Mouse (Mus musculus) ES-E14 (cell line): Measurements from ENCODE around the gene Cdc16. TPM values are rescaled to one million over a fixed set of nuclear protein-coding genes. Genes with fewer than 3 reads are reported as not detected.
"Not testable (repeated sequence)": the region's sequence is repeated elsewhere in the genome, so short reads cannot be mapped to it uniquely, and the experiment has no call there.

Source experiments
- DNase-seq: peaks from one replicate; pipeline ENCODE4 v3.0.0-alpha.2; 2013; ENCODE audit warnings: low read depth, low spot score
- H3K27ac ChIP-seq: 2 replicates; pipeline ENCODE4 v1.5.1; 2012; ENCODE audit warnings: low read depth, mild to moderate bottlenecking, low read length, moderate library complexity, mixed read lengths; ENCODE audit not compliant: poor library complexity, insufficient read depth, severe bottlenecking
- H3K36me3 ChIP-seq: 2 replicates; pipeline ENCODE4 v1.6.1; 2012; ENCODE audit warnings: mild to moderate bottlenecking, low read length, moderate library complexity, mixed read lengths; ENCODE audit not compliant: control insufficient read depth, poor library complexity, insufficient read depth, severe bottlenecking
- H3K4me1 ChIP-seq, 2 experiments: fragments of 150-350 bp in 1 of 2; sonication (generic) in 1 of 2; 2 replicates each; pipeline ENCODE4 v1.6.1; 2012; ENCODE audit warnings: low read length in 2 of 2, mild to moderate bottlenecking in 1 of 2, mixed read lengths in 1 of 2; ENCODE audit not compliant: control insufficient read depth in 2 of 2, insufficient read depth in 2 of 2, poor library complexity in 1 of 2
- H3K4me3 ChIP-seq, 2 experiments: fragments of 150-350 bp in 1 of 2; sonication (generic) in 1 of 2; 2 replicates each; pipeline ENCODE4 v1.5.1; 2012; ENCODE audit warnings: low read length in 2 of 2, low read depth in 1 of 2, mild to moderate bottlenecking in 1 of 2, mixed read lengths in 1 of 2; ENCODE audit not compliant: insufficient read depth in 1 of 2, poor library complexity in 1 of 2, severe bottlenecking in 1 of 2
- H3K9ac ChIP-seq: 2 replicates; pipeline ENCODE4 v1.6.1; 2012; ENCODE audit warnings: low read depth, mild to moderate bottlenecking, low read length, mixed read lengths; ENCODE audit not compliant: poor library complexity, insufficient read depth, severe bottlenecking
- H3K9me3 ChIP-seq: fragments of 150-350 bp; sonication (generic); 2 replicates; pipeline ENCODE4 v1.6.1; 2012; ENCODE audit warnings: low read depth, mild to moderate bottlenecking, low read length; ENCODE audit not compliant: control insufficient read depth, insufficient read depth
- CHD2 ChIP-seq: IDR thresholded peaks from 2 replicates; pipeline ENCODE4 v1.6.1; 2014; ENCODE audit warnings: mild to moderate bottlenecking, low read depth, low read length, inconsistent platforms
- HCFC1 ChIP-seq: IDR thresholded peaks from 2 replicates; pipeline ENCODE4 v1.6.1; 2012; ENCODE audit warnings: low read length, inconsistent platforms, borderline replicate concordance; ENCODE audit not compliant: insufficient read depth
- MAFK ChIP-seq: IDR thresholded peaks from 2 replicates; pipeline ENCODE4 v1.6.1; 2014; ENCODE audit warnings: mild to moderate bottlenecking, low read depth, low read length, inconsistent platforms; ENCODE audit not compliant: insufficient read depth
- ZC3H11A ChIP-seq: IDR thresholded peaks from 2 replicates; pipeline ENCODE4 v1.6.1; 2012; ENCODE audit warnings: low read depth, mild to moderate bottlenecking, inconsistent platforms, low read length, borderline replicate concordance
- ZNF384 ChIP-seq: IDR thresholded peaks from 2 replicates; pipeline ENCODE4 v1.6.1; 2012; ENCODE audit warnings: low read depth, low read length, inconsistent platforms
- in situ Hi-C, 2 experiments: fragments of 600-800 bp; cut with MboI; formaldehyde crosslinking; loops; one replicate each; pipeline ENCODE4 v1.15.1; 2025; ENCODE audit warnings: low sequenced_read_pairs in 2 of 2, inconsistent platforms in 1 of 2; ENCODE audit not compliant: unreplicated experiment in 2 of 2
- total RNA-seq: library from RNA; depleted of rRNA; stranded (reverse); fragments of 300-350 nt; gene quantifications from 2 replicates; pipeline ENCODE4 v1.2.3, GENCODE M21; 2012

Gene Cdc16
- total RNA-seq, 1 experiment: 63.6 TPM

GRCm38 (mm10) chr8:13727469-13728094, 29.9 kb upstream of the Cdc16 start:
- no peak for DNase-seq

GRCm38 (mm10) chr8:13740323-13740770, 17.1 kb upstream of the Cdc16 start:
- no peaks in the 10 kb centered on the region for H3K4me1 ChIP-seq
- in situ Hi-C loops: loop anchor here in 1 of 2 experiments (25.0 kb wide), 1 partner anchor 178 kb away; the partner anchor contains the start of gene 1700029H14Rik
- DNase-seq: no peak
- TF ChIP-seq CHD2 (no peak), ZNF384 (no peak), HCFC1 (no peak), MAFK (no peak), ZC3H11A (no peak)
- H3K9me3 ChIP-seq: no peaks in the 10 kb centered on the region
- no peaks in the 10 kb centered on the region for H3K36me3 ChIP-seq
- H3K9ac ChIP-seq: no peak overlapping the region
- no peak overlapping the region for H3K4me3 ChIP-seq
- no peak overlapping the region for H3K27ac ChIP-seq

More at GRCm38 (mm10) chr8:13727469-13728094, 29.9 kb upstream of the Cdc16 start:
- no peak overlapping the region for H3K9ac ChIP-seq
- H3K4me1 ChIP-seq: no peaks in the 10 kb centered on the region
- no peak overlapping the region for H3K27ac ChIP-seq
- TF ChIP-seq HCFC1 (no peak), ZNF384 (no peak), ZC3H11A (no peak), MAFK (no peak), CHD2 (no peak)
- no peaks in the 10 kb centered on the region for H3K36me3 ChIP-seq
- H3K4me3 ChIP-seq: no peak overlapping the region
- H3K9me3 ChIP-seq: 0 out of 2 replicates have a peak, but pooled peaks cover 2% of the 10 kb centered on the region
- in situ Hi-C loops: loop anchor here in 1 of 2 experiments (25.0 kb wide), 1 partner anchor 165 kb away; the partner anchor contains the start of gene 1700029H14Rik

- Histone ChIP-seq H3K9me3 (no peaks in the 10 kb centered on the region), H3K4me1 (no peaks in the 10 kb centered on the region), H3K9ac (no peak overlapping the region), H3K36me3 (no peaks in the 10 kb centered on the region), H3K4me3 (no peak overlapping the region), H3K27ac (no peak overlapping the region)
- in situ Hi-C loops: loop anchor here in 1 of 2 experiments (25.0 kb wide), 1 partner anchor 179 kb away; the partner anchor contains the start of gene 1700029H14Rik
- TF ChIP-seq MAFK (no peak), CHD2 (no peak), ZNF384 (no peak), HCFC1 (no peak), ZC3H11A (no peak)
- DNase-seq: no peak
Observed at GRCm38 (mm10) chr8:13740817-13741613, 16.5 kb upstream of the Cdc16 start.

GRCm38 (mm10) chr8:13746212-13746611, 11.3 kb upstream of the Cdc16 start:
- H3K9ac ChIP-seq, H3K9me3 ChIP-seq, H3K36me3 ChIP-seq, H3K4me1 ChIP-seq, H3K27ac ChIP-seq, H3K4me3 ChIP-seq, DNase-seq: not testable (repeated sequence)
- in situ Hi-C loops: loop anchor here in 1 of 2 experiments (25.0 kb wide), 1 partner anchor 184 kb away; the partner anchor contains the start of gene 1700029H14Rik
